Mouse (Mus musculus): Measurements from ENCODE around the gene Dis3l2.

DNA sequence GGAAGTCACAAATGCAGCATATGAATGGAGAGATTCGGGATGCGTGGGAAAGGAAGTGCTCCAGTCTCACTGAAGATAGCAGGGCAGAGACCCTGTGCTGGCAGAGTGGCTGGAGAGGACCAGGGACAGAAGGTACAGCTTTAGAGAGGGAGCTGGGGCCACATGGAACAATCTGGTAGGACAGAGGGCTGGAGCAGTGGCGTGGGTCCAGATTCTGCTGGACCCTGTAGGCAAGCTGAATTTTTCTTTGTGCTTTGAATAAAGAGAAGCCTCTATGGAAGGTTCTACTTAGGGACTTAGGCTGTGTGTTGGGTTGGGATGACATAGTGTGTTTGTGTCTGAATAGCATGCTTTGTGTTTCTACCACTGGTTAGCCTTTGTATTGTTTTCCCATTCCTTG is 1.9 kb downstream of the Dis3l2 start:
- no peak for TF ChIP-seq CHD2 (IDR thresholded peaks at IDR 0.05; ENCODE audit: low read depth, low read length)
- no peak for TF ChIP-seq HCFC1 (IDR thresholded peaks at IDR 0.05; ENCODE audit: borderline replicate concordance, insufficient read depth, low read length)
- TF ChIP-seq MAFK (IDR thresholded peaks at IDR 0.05; ENCODE audit: insufficient read depth, low read depth, low read length), result no peak

Measured in ES-E14 (cell line).